Mouse (Mus musculus) brown adipose tissue, adult 24 weeks (tissue): Measurements from ENCODE around the gene Pde6c. TPM values are rescaled to one million over a fixed set of nuclear protein-coding genes. Genes with fewer than 3 reads are reported as not detected.

Experiments used
- H3K27ac ChIP-seq: fragments of 200-500 bp; replicated peaks from 2 replicates; pipeline ENCODE4 v1.5.1; 2012; ENCODE audit warnings: low read depth, mild to moderate bottlenecking, low read length
- H3K4me1 ChIP-seq: fragments of 200-500 bp; 2 replicates; pipeline ENCODE4 v1.6.1; 2012; ENCODE audit warnings: low read length, mixed read lengths; ENCODE audit not compliant: control insufficient read depth, insufficient read depth, insufficient read length
- H3K4me3 ChIP-seq: fragments of 200-500 bp; 2 replicates; pipeline ENCODE4 v1.5.1; 2012; ENCODE audit warnings: low read depth, mild to moderate bottlenecking, low read length, moderate library complexity; ENCODE audit not compliant: insufficient read depth
- polyA plus RNA-seq: library from polyadenylated mRNA; stranded (reverse); fragments of >200 nt; gene quantifications from 2 replicates; pipeline ENCODE4 v1.2.4, GENCODE M21; 2012; ENCODE audit not compliant: missing spikeins, insufficient read depth, insufficient read length

Pde6c gene
- polyA plus RNA-seq = not detected in 2 replicates

DNA sequence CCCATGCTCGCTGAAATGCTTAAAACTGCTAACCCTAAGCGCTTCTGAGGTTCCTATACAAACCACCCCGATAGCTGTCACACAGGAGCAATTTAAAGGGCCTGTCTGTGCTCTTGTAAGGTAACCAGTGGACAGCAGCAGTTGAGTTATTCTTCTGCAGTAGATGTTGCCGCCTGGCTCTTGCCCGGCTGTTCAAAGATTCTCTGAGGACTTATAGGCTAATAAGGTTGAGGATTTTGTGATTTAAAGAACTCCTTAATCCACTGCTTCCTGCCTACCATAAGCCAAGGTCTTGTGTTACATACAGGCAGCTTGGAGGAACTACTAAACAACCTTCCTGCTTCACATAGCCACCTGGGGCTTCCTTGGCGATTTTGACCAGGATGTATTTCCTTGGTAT is at the start of gene Pde6c:
Gene Pde6c, plus strand, starts transcription at position 301 of the 400 bp plus-strand sequence.
- Histone ChIP-seq H3K27ac (no peak within 1 kb of the TSS), H3K4me1 (no peaks in the 10 kb centered on the region), H3K4me3 (no peak within 1 kb of the TSS)

- peaks cover 6% of the 10 kb centered on the region; the same call in 1 of the 2 replicates for H3K4me1 ChIP-seq
- H3K27ac ChIP-seq = peak overlapping the region; percentile 94
- H3K4me3 ChIP-seq = no peak overlapping the region
Measured at GRCm38 (mm10) chr19:38082931-38083525, 49.6 kb upstream of the Pde6c start.

GRCm38 (mm10) chr19:38085841-38086240 is 46.7 kb upstream of the Pde6c start:
- Histone ChIP-seq H3K4me1 (peaks cover 7% of the 10 kb centered on the region; the same call in 1 of the 2 replicates), H3K27ac (peak overlapping the region; percentile 95), H3K4me3 (no peak overlapping the region)

GRCm38 (mm10) chr19:38086948-38087551 is 45.5 kb upstream of the Pde6c start:
- Histone ChIP-seq H3K4me3 (no peak overlapping the region), H3K27ac (peak overlapping the region; percentile 95), H3K4me1 (peaks cover 6% of the 10 kb centered on the region; the same call in 1 of the 2 replicates)

DNA sequence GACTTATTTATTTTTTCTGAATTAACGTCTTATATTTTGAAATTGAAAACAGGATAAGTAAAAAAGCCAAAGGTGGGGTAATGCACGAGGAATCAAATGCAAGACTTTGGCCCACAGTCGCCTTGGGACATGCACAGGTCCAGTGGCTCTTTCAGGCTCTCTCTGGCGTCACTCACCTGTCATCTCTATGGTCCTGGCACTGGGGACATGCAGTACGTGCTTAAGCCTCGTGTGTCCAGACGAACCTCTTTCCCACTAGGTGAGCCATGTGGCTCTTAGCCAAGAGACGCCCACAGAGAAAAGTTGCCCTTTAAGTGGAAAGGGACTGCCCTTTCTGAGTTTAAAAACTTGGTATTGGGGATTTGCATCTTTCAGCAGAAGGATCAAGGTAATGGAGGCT is 43.2 kb upstream of the Pde6c start:
- Histone ChIP-seq H3K4me3 (no peak overlapping the region), H3K4me1 (0 out of 2 replicates have a peak, but pooled peaks cover 2% of the 10 kb centered on the region), H3K27ac (peak overlapping the region; percentile 86)

DNA sequence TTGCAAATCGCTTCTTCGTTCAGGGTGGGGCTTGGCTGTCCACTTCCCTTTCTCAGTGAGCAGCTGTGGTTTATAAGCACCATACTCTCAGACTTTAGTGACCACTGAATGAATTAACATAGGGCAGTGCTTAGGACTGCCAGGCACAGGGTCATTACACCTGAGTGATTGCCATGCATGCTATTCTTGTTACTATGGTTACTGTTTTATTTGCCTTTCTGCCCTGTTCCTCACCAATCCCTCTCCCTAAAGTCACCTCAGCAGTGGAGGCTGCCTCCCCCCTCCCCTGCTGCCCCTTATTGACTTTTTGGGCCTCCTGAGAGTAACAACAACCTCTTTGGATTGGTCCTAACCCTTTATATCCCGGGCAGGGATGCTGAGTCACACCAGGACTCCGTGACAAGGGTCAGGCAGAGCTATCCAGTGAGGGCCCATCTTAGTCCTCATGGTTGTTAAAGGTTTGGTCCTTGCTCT is 41.0 kb upstream of the Pde6c start:
- Histone ChIP-seq H3K27ac (no peak overlapping the region), H3K4me3 (no peak overlapping the region), H3K4me1 (0 out of 2 replicates have a peak, but pooled peaks cover 4% of the 10 kb centered on the region)

- H3K27ac ChIP-seq = peak overlapping the region; percentile 54; the same call in 1 of the 2 replicates
- H3K4me3 ChIP-seq = 0 out of 2 replicates have a peak overlapping the region, but pooled peaks have one; percentile 12
- H3K4me1 ChIP-seq = 0 out of 2 replicates have a peak, but pooled peaks cover 2% of the 10 kb centered on the region
Measured at GRCm38 (mm10) chr19:38096231-38096630, 36.4 kb upstream of the Pde6c start.

DNA sequence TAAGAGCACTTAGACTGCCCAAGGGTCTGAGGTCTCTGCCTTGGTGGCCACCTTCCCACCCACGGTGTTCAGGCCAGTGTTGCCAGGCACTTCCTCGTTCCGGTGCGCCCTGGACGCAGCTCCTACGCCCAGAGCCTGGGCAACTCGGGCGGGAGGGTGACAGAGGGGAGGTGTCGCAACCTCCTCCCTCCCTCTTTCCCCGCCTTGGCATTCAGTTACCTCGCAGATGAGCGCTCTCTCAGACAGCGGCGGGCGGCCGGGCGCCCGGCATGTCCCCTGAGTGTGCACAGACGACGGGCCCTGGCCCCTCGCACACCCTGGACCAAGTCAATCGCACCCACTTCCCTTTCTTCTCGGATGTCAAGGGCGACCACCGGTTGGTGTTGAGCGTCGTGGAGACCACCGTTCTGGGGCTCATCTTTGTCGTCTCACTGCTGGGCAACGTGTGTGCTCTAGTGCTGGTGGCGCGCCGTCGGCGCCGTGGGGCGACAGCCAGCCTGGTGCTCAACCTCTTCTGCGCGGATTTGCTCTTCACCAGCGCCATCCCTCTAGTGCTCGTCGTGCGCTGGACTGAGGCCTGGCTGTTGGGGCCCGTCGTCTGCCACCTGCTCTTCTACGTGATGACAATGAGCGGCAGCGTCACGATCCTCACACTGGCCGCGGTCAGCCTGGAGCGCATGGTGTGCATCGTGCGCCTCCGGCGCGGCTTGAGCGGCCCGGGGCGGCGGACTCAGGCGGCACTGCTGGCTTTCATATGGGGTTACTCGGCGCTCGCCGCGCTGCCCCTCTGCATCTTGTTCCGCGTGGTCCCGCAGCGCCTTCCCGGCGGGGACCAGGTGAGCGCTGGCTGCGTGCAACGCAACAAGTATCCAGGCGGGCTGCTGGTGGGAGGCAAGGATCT is 35.5 kb upstream of the Pde6c start, which contains the start of gene Ffar4:
Gene Ffar4, plus strand, starts transcription at position 214 of the 901 bp plus-strand sequence.
- Histone ChIP-seq H3K4me1 (0 out of 2 replicates have a peak, but pooled peaks cover 2% of the 10 kb centered on the region), H3K4me3 (peak within 1 kb of the TSS; percentile 70), H3K27ac (peak within 1 kb of the TSS; percentile 93)

GRCm38 (mm10) chr19:38107871-38108270 is 24.7 kb upstream of the Pde6c start:
- no peak overlapping the region for H3K4me3 ChIP-seq
- no peaks in the 10 kb centered on the region for H3K4me1 ChIP-seq
- H3K27ac ChIP-seq = no peak overlapping the region

- Histone ChIP-seq H3K27ac (no peak overlapping the region), H3K4me1 (no peaks in the 10 kb centered on the region), H3K4me3 (no peak overlapping the region)
Measured at GRCm38 (mm10) chr19:38109506-38110242, 22.9 kb upstream of the Pde6c start.

GRCm38 (mm10) chr19:38111056-38111455 is 21.5 kb upstream of the Pde6c start:
- H3K27ac ChIP-seq = no peak overlapping the region
- H3K4me3 ChIP-seq = no peak overlapping the region
- no peaks in the 10 kb centered on the region for H3K4me1 ChIP-seq

GRCm38 (mm10) chr19:38112575-38112974 is 20.0 kb upstream of the Pde6c start:
- Histone ChIP-seq H3K4me1 (no peaks in the 10 kb centered on the region), H3K4me3 (no peak overlapping the region), H3K27ac (no peak overlapping the region)

- Histone ChIP-seq H3K4me3 (no peak overlapping the region), H3K27ac (no peak overlapping the region)
Measured at GRCm38 (mm10) chr19:38114834-38115491, 17.6 kb upstream of the Pde6c start.

More at GRCm38 (mm10) chr19:38114834-38115491, 17.6 kb upstream of the Pde6c start:
- H3K4me1 ChIP-seq = no peaks in the 10 kb centered on the region
